Mouse (Mus musculus): ENCODE data around the gene Ghr.

Ghr gene

GRCm38 (mm10) chr15:3582807-3583636 is at the start of gene Ghr:
Ghr (minus strand) TSS chr15:3583492.
- peak; percentile 88 for DNase-seq (ENCODE audit: low read depth, low spot score)

DNA sequence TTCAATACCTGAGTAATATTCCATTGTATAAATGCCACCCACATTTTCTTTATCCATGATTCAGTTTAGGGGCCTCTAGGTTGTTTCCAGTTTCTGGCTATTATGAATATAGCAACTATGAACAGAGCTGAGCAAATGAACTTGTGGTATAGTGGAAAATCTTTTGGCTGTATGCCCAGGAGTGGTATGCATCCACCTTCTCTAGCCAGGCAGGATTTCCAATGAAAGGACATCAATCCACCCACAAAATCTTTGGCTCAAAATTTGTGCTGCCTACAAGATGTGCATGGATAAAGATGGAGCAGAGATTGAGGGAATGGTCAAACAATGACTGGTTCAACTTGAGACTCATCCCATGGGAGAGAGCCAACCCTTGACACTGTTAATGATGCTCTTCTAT is 39.5 kb upstream of the Ghr start:
- DNase-seq (ENCODE audit: low read depth, low spot score) = no peak

DNA sequence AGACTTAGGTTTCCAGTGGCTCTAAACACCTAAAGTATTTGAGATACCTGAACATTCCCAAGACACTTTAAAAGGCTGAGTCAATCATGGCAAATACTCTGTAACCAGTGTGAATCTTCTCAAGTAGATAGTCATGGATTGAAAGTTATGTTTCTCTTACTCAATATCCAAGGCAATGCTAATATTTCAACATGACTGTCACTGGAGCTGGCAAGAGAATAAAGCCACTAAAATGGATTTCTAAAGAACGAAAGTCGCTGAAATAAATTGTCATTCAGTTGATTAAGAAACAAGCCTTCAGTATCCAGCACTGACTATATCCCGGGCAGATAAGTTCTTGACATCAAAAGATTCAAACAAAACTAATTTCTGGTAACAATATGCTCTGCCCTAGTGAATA is 37.1 kb upstream of the Ghr start:
- no peak for DNase-seq (ENCODE audit: low read depth, low spot score)

GRCm38 (mm10) chr15:3618311-3618710 is 35.0 kb upstream of the Ghr start:
- no peak for DNase-seq (ENCODE audit: low read depth, low spot score)

DNA sequence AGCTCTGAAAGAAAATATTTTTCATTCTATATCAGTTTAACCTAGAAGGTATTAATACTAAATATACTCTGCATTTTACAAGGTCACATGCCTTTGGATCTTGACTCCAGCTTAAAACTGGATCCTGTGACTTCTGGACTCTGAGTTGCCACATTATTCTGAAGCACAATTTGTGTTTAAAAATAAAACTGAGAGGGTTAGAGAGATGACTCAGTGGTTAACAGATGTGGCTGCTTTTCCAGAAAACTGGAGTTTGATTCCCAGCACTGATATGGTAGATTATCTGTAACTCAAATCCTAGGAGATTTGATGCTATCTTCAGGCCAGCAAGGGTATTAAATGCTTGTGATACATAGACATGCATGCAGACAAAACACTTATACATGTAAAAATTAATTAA is 28.7 kb upstream of the Ghr start:
- DNase-seq (ENCODE audit: low read depth, low spot score) = no peak

DNA sequence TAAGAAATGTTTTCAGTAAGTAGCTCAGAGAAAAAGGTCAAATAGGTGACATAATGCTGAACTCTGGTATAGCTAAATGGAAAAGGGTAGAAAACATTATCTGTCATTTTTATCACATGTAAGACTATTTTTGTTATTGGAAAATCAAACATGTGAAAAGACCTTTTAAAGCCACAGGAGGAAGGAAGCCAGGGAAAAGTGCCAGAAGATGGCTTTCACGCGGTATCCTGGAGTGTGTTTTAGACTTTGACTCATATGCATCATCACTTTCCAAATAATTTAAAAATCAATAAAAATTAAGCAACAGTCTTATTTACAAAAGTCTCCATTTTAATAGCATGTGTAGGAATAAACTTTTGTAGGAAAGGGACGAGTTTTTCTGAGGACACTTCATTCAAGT is 24.7 kb upstream of the Ghr start:
- no peak for DNase-seq (ENCODE audit: low read depth, low spot score)

GRCm38 (mm10) chr15:3602098-3602486 is 18.8 kb upstream of the Ghr start:
- no peak for DNase-seq (ENCODE audit: low read depth, low spot score)

DNA sequence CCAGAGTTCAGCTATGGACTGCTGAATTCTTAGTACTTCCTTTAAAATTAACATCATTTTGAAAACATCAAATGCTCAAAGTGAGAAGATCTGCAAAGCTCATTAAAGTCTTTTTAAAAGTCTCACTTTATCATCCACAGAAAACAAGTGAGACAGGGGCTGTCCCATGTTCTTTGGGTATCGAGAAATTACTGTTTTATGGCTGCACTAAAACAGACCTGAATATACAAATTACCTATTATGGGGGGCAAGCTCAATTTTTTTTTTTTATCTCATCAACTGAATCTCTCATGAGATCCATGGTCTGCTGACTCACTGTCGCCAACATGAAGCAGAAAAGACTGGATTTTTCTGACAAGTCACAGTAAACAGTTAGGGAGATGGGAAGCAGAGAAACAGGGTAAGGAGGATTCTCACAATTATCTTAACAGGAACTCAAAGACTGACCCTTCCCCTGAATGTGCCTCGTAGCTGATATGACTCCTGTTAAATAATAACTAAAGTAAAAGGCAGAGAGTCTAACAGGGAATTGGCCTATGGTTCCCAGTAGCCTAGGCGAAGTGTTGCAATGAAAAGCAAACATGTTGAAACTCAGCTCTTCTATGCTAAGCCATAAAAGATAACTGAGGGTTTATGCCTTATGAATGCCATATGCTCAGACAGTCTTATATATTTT is 18.3 kb upstream of the Ghr start:
- no peak for DNase-seq (ENCODE audit: low read depth, low spot score)

DNA sequence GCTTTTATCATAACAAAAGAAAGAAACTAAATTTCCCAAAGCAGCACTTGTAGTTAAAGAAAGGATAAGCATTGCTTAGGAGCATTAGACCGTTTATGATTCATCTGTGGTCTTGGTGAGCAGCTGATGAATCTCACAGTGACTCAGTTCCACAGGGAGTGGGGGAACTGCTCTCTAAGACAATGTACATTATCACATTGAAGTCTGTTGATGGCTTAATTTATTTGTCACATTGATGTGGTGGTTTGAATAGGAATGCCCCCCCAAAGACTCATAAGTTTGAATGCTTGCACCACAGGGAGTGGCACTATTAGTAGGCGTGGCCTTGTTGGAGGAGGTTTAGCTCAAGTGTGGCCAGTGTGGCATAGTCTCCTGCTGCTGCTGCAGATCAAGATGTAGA is 4.6 kb upstream of the Ghr start:
- DNase-seq (ENCODE audit: low read depth, low spot score) = no peak

DNA sequence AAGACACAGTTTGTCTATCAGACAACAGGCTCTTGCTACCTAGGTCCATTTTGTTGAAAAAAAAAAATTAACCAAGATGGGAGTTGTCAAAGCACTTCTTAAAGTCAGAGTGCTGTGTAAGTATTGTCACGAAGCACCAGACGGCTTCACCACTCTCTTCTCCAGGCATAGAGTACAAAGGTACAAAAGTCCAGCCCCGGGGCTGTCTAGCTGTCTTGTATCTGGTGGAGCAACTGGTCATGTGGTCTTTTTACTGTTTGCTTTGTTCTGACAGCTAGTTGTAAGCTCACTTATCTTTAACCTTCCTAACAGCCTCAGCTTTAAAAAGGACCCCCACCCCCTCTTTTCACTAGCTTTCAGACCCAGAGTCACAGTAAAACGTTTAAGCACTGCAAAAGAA is 1.1 kb upstream of the Ghr start:
- no peak for DNase-seq (ENCODE audit: low read depth, low spot score)

DNA sequence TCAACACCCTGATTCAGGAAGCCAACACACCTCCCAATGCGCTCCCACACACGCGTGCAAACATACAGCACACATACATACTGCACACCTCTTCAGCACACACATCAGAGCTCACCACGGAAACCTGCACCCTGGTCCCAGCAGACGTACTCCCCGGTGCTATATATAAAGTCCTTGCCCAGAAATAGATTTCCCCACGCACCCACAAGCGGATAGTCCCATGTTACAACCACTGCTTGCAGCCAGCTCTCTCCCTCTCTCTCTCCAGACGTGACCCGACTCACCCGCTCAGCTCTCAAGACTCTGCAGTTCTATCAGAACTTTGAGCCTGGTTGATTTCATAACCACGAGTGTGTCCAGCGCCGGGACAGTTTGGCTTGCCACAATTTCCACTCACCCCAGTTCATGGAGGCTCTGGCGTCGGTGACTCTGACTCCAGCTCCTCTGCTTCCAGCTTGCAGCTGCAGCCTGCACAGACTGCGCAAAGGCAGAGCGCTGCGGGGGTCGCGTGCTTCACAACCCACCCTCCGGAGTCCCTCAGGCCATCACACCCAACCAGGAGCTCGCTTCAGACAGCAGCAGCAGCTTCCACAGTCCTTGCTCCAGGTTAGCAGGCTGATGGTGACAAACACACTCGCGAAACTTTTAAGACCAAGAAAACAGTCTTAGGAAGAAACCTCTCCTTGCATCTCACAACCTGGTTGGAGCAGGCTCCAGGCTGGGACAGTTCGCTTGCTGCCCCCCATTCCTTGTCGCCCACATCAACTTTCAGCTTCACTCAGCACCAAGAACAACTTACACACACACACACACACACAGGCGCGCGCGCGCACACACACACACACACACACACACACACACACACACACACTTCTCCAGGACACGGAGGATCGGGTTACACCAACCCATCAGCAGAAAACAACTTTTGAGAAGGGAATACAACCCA is 1.2 kb downstream of the Ghr start:
- DNase-seq (ENCODE audit: low read depth, low spot score) = peak; percentile 66

- DNase-seq (ENCODE audit: low read depth, low spot score) = no peak
Observed at GRCm38 (mm10) chr15:3581337-3581736, 2.0 kb downstream of the Ghr start.

GRCm38 (mm10) chr15:3580216-3580615 is 3.1 kb downstream of the Ghr start:
- no peak for DNase-seq (ENCODE audit: low read depth, low spot score)

GRCm38 (mm10) chr15:3578286-3578980 is 4.9 kb downstream of the Ghr start:
- peak; percentile 12 for DNase-seq (ENCODE audit: low read depth, low spot score)

DNA sequence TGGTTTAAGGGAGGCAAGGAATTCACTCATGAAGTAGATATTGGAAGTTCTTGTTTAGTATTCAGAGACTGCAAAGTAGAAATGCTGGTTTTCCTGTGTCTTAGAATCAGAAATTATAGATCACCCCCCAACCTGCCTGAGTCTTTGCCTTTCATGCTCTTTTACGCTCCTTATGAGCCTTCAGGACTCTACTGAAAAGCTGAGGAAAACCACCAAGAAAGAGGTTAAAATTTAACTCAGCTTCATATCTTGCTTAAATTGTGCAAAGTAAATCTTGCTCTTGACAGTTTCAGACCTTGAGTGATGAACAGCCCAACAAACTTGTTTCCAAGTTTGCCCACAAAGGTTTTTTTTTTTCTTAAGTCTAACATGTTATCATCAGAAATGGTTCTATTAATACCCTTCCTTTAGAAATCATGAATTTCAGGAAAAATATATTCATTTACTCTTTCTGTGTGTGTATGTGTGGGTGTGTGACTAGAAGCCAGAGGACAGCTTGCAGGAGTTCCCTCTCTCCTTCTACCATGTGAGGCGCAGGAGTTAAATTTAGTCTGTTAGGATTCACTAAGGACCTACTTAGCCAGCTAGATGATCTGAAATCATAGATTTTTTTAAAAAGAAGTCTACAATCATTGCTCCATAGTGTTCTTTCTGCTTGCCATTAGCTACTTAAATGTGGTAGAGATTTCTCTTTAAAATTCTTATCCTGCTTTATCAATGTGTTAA is 14.0 kb downstream of the Ghr start:
- DNase-seq (ENCODE audit: low read depth, low spot score) = no peak

DNA sequence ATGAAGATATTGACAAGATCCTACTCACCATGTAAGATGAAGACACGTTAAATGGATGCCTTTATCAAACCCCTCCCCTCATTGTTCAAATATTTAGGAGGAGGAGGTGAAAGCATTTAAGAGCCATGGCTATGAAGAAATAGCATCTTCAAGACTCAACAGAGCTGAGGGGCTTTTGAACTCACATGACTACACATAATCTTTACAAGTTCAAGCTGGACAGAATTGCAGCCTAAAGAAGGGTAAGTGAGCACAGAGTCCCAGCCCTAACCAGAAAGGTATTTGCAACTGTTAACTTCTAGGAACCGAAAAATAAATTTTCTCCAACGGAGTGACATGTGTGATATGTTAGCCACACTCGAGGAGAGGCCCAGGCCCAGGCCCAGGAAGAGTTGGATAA is 18.7 kb downstream of the Ghr start:
- no peak for DNase-seq (ENCODE audit: low read depth, low spot score)

DNA sequence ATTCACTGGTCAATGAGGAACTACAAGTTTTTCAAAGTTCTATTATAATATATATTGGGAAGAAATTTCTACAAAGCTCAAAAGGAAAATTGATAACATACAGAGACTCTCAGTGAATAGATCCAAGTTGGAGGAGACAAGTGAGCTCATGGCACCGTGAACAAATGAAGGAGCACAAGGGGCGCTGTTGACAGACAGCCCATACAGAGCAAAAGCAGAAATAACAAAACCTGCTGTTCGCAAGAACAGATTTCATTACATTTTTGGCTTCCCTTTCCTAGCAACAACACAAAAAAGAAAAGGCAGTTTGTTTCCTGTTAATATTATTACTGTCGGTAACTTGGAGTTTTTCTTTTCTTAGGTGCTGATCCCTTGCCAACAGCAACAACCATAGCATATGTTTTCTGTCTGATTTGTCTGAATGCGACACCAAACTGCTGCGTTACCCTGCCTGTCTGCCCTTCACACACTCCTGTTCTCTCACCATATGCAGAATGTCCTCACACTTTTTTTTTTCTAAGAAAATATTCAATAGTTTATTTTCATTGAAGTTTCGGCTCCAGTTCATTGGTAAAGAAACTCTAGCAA is 19.3 kb downstream of the Ghr start:
- no peak for DNase-seq (ENCODE audit: low read depth, low spot score)

- no peak for DNase-seq (ENCODE audit: low read depth, low spot score)
Observed at GRCm38 (mm10) chr15:3563473-3563872, 19.8 kb downstream of the Ghr start.

GRCm38 (mm10) chr15:3558524-3558923 is 24.8 kb downstream of the Ghr start:
- DNase-seq (ENCODE audit: low read depth, low spot score) = no peak

GRCm38 (mm10) chr15:3544289-3544688 is 39.0 kb downstream of the Ghr start:
- no peak for DNase-seq (ENCODE audit: low read depth, low spot score)

Measured in mesoderm, embryonic 11.5 days (tissue).